Mouse (Mus musculus) liver, adult 2 months (tissue): ENCODE measurements around the gene Ankrd24. TPM values are rescaled to one million over a fixed set of nuclear protein-coding genes. Genes with fewer than 3 reads are reported as not detected.

Experiments
- DNase-seq: peaks from one replicate; pipeline ENCODE4 v3.0.0-alpha.2; 2011; ENCODE audit warnings: low read depth, low spot score; ENCODE audit errors: extremely low read depth
- H3K27ac ChIP-seq: fragments of 200-500 bp; replicated peaks from 2 replicates; pipeline ENCODE4 v1.5.1; 2012; ENCODE audit warnings: low read depth, mild to moderate bottlenecking, control low read depth, inconsistent platforms, low read length; ENCODE audit not compliant: insufficient read depth
- H3K27me3 ChIP-seq: fragments of 200-500 bp; 2 replicates; pipeline ENCODE4 v1.6.1; 2012; ENCODE audit warnings: mild to moderate bottlenecking, moderate library complexity, low read length, inconsistent platforms; ENCODE audit not compliant: control insufficient read depth, insufficient read depth
- H3K36me3 ChIP-seq: fragments of 200-500 bp; 2 replicates; pipeline ENCODE4 v1.6.1; 2012; ENCODE audit warnings: low read length, inconsistent platforms; ENCODE audit not compliant: control insufficient read depth, insufficient read depth
- H3K4me1 ChIP-seq: fragments of 200-500 bp; 2 replicates; pipeline ENCODE4 v1.6.1; 2011; ENCODE audit warnings: low read length; ENCODE audit not compliant: control insufficient read depth, insufficient read depth
- H3K4me3 ChIP-seq: fragments of 200-500 bp; 2 replicates; pipeline ENCODE4 v1.5.1; 2011; ENCODE audit warnings: low read depth, mild to moderate bottlenecking, control low read depth, low read length, moderate library complexity; ENCODE audit not compliant: insufficient read depth
- H3K79me2 ChIP-seq: fragments of 200-500 bp; 2 replicates; pipeline ENCODE4 v1.6.1; 2012; ENCODE audit warnings: inconsistent platforms, mild to moderate bottlenecking, low read length, moderate library complexity; ENCODE audit not compliant: control insufficient read depth, insufficient read depth
- H3K9ac ChIP-seq: fragments of 200-500 bp; 2 replicates; pipeline ENCODE4 v1.6.1; 2012; ENCODE audit warnings: low read depth, mild to moderate bottlenecking, control low read depth, inconsistent platforms, low read length
- CTCF ChIP-seq: fragments of 200-500 bp; IDR thresholded peaks from 2 replicates; pipeline ENCODE4 v1.5.1; 2011; ENCODE audit warnings: low read depth, low read length, control low read depth
- POLR2A ChIP-seq: fragments of 200-500 bp; IDR thresholded peaks from 2 replicates; pipeline ENCODE4 v1.6.1; 2011; ENCODE audit warnings: low read length, control low read depth; ENCODE audit not compliant: insufficient read depth; ENCODE audit errors: extremely low read depth
- WGBS: fragments of 180-500 bp; shearing (Covaris S2); methylation state at CpG from one replicate; pipeline ENCODE4 v1.1.7; 2018; 5-methylcytosine and 5-hydroxymethylcytosine counted together
- polyA plus RNA-seq: library from polyadenylated mRNA; depleted of rRNA; stranded (reverse); fragments of >200 nt; gene quantifications from 2 replicates; pipeline ENCODE4 v1.2.3, GENCODE M21; 2012
- total RNA-seq: library from RNA; depleted of rRNA; stranded (reverse); fragments of >200 nt; gene quantifications from 2 replicates; pipeline ENCODE4 v1.2.3, GENCODE M21; 2014

Ankrd24 gene
- total and polyA plus RNA-seq, 2 experiments: 6.6 to 19.5 TPM

- no peak overlapping the region for H3K27ac ChIP-seq
- H3K79me2 ChIP-seq: no peaks in the 10 kb centered on the region
- no peaks in the 10 kb centered on the region for H3K36me3 ChIP-seq
- TF ChIP-seq CTCF: peak; percentile 39
- no peak for TF ChIP-seq POLR2A
- H3K9ac ChIP-seq: no peak overlapping the region
- peaks cover 13% of the 10 kb centered on the region for H3K4me1 ChIP-seq
- WGBS: 31% methylated on average over 4 of the region's 4 CpGs
- no peaks in the 10 kb centered on the region for H3K27me3 ChIP-seq
- no peak overlapping the region for H3K4me3 ChIP-seq
- peak; percentile 68 for DNase-seq
Observed at GRCm38 (mm10) chr10:81602741-81603151, 25.6 kb upstream of the Ankrd24 start.

- Histone ChIP-seq H3K36me3 (no peaks in the 10 kb centered on the region), H3K79me2 (no peaks in the 10 kb centered on the region), H3K27ac (peak overlapping the region; percentile 36; the same call in 1 of the 2 replicates), H3K27me3 (no peaks in the 10 kb centered on the region), H3K9ac (peak overlapping the region; percentile 63), H3K4me1 (peaks cover 13% of the 10 kb centered on the region), H3K4me3 (peak overlapping the region; percentile 20; the same call in 1 of the 2 replicates)
- DNase-seq: no peak
- WGBS: 74% methylated on average over 12 of the region's 12 CpGs
- no peak for TF ChIP-seq CTCF
- no peak for TF ChIP-seq POLR2A
Observed at GRCm38 (mm10) chr10:81604019-81604967, 24.0 kb upstream of the Ankrd24 start.

- H3K36me3 ChIP-seq: no peaks in the 10 kb centered on the region
- TF ChIP-seq POLR2A: no peak
- peak; percentile 92 for TF ChIP-seq CTCF
- peak; percentile 71 for DNase-seq
- no peaks in the 10 kb centered on the region for H3K79me2 ChIP-seq
- no peaks in the 10 kb centered on the region for H3K27me3 ChIP-seq
- 17% methylated on average over 29 of the region's 29 CpGs for WGBS
- H3K4me3 ChIP-seq: peak overlapping the region; percentile 55
- H3K4me1 ChIP-seq: peaks cover 13% of the 10 kb centered on the region
- peak overlapping the region; percentile 65 for H3K9ac ChIP-seq
- peak overlapping the region; percentile 93 for H3K27ac ChIP-seq
Observed at GRCm38 (mm10) chr10:81604968-81605665, 23.2 kb upstream of the Ankrd24 start.

GRCm38 (mm10) chr10:81605666-81605973 is 22.7 kb upstream of the Ankrd24 start:
- TF ChIP-seq CTCF: no peak
- no peak for TF ChIP-seq POLR2A
- peaks cover 13% of the 10 kb centered on the region for H3K4me1 ChIP-seq
- peak overlapping the region; percentile 44 for H3K4me3 ChIP-seq
- DNase-seq: peak; percentile 84
- peak overlapping the region; percentile 60 for H3K9ac ChIP-seq
- no peaks in the 10 kb centered on the region for H3K27me3 ChIP-seq
- peak overlapping the region; percentile 93 for H3K27ac ChIP-seq
- under 1% methylated on average over 14 of the region's 14 CpGs for WGBS
- H3K36me3 ChIP-seq: no peaks in the 10 kb centered on the region
- no peaks in the 10 kb centered on the region for H3K79me2 ChIP-seq

GRCm38 (mm10) chr10:81605974-81606751 is 22.2 kb upstream of the Ankrd24 start, which contains the start of gene BC025920:
Gene BC025920 (plus strand): TSS chr10:81606270.
- WGBS: under 1% methylated on average over 39 of the region's 39 CpGs
- DNase-seq: peak; percentile 99
- no peak for TF ChIP-seq CTCF
- peak; percentile 64; the same call in 1 of the 2 replicates for TF ChIP-seq POLR2A

More at GRCm38 (mm10) chr10:81605974-81606751, 22.2 kb upstream of the Ankrd24 start, which contains the start of gene BC025920:
- H3K4me1 ChIP-seq: peaks cover 13% of the 10 kb centered on the region
- peak within 1 kb of the TSS; percentile 69 for H3K9ac ChIP-seq
- H3K4me3 ChIP-seq: peak within 1 kb of the TSS; percentile 64
- H3K27ac ChIP-seq: peak within 1 kb of the TSS; percentile 93
- H3K79me2 ChIP-seq: no peaks in the 10 kb centered on the region
- no peaks in the 10 kb centered on the region for H3K27me3 ChIP-seq
- no peaks in the 10 kb centered on the region for H3K36me3 ChIP-seq
